Mouse (Mus musculus) left cerebral cortex, postnatal 36 days (tissue): ENCODE measurements around the gene Tmtc1. TPM values are rescaled to one million over a fixed set of nuclear protein-coding genes. Genes with fewer than 3 reads are reported as not detected.

ENCODE experiments used
- DNase-seq, 2 experiments: peaks; one replicate each; pipeline ENCODE4 v3.0.0; 2021 to 2022; ENCODE audit warnings: low spot score in 2 of 2, mixed read lengths in 1 of 2
- intact Hi-C: fragments of 180-260 bp; cut with DNase I; formaldehyde crosslinking; loops from one replicate; pipeline ENCODE4 v1.15.1; 2025
- total RNA-seq, 2 experiments: library from RNA; stranded (reverse); gene quantifications; 2 replicates each; pipeline ENCODE4 v1.2.3; 2021

Gene Tmtc1
- total RNA-seq, 2 experiments from 2014 or later, result 53.3 to 57.4 TPM

DNA sequence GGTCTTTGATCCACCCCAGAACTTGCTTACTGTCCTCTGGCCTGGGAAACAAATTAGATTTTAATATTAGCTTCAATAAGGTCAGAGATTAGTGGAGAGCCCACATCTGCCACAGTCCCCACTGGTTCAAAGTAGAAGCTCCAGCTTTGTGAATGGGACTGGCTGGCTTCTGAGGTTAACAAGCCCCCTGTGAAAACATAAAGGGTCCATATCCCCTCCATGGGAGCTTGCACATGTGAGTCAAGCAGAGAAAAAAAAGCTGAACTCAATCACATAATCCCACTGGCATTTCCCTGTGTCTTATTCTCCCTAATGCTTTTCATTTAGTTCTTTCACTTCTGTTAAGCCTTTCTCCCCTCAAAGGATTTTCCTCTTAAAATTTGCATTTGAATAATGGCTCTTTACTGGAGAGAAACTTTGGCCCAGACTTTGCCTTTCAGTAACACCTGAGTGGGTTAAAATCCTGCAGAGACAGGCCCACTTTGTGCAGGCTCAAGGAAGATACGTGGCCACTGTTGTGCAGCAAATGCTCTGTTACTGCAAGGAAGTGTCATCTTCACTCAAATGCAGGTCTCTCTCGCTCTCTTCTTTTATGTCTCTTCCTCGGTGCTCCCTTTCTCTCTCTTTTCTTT, 105.7 kb downstream of the Tmtc1 start:
- intact Hi-C loops, result no loop called here
- DNase-seq, result no peak

GRCm38 (mm10) chr6:148336290-148336955, 107.8 kb downstream of the Tmtc1 start:
- DNase-seq, result no peak
- intact Hi-C loops, result no loop called here

DNA sequence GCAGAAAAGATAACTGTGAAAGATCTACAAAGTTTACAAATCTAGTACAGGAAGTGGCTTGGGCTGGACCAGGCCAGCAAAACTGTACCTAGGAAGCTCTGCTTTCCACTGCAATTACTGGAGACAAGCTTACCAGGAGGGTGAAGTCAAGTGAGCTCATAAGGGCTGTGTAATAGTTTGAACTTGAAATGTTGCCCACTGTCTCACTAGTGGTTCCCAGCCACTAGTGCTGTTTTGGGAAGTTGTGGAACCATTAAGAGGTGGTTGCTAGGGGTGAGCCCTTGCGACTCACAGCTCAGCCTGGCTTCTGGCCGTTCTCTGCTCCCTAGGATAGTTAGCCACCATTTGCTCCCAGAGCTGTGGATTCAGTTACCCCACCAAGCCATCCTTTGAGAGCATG, 112.3 kb downstream of the Tmtc1 start:
- DNase-seq, result no peak
- intact Hi-C loops, result no loop called here

DNA sequence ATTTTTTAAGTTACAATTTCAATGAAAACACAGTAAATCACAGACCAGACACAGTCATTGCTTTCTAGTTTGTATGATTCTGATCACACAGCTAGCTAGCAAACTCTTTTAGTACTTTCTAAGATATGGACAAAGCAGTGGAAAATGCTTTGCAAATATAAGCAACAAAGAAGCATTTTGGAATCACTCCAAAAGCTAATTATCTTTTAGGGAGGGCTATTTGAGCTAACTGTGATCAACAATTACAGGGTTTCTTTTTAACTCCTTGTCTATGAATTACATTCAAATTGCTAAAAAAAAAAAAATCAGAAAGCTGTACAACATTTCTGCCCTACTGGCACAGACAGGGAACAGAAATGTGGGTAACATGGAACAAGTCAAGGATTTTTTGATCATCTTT, 114.2 kb downstream of the Tmtc1 start:
- no peak for DNase-seq
- intact Hi-C loops, result no loop called here

DNA sequence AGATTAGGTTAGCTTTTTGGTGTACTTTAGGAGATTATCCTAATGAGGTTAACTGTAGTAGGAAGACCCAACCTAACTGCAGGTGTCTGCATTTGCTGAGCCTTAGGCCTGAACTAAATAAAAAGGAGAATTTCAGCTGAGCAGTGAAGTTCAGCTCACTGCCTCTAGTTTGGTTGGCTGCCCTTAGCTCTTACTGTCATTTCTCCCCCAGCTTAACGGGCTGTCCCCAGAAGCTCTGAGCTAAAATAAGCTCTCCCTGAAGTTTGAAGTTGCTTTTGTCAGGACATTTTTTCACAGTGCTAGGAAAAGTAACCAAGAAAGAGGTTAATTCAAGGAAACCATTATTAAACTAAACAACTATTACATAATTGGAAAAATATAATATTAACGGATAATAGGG, 115.3 kb downstream of the Tmtc1 start:
- DNase-seq, result no peak

DNA sequence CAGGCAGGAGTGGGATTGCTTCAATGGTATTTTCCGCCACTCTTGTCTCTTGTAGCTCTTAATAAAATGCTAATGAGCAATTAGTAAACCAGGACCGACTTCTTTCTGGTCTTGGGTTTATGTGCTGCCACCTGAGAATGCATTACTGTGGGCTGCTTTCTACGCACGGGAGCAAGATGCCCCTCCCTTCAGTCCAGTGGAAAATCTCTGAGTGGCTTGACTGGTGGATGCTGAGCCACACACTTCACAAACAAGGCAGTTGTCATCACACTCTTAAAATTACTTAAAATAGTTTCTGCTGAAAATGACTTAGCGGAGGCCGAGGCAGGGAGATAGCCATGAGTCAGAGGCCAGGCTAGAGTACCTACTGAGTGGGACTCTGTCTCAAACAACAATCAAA, 116.1 kb downstream of the Tmtc1 start:
- intact Hi-C loops, result no loop called here

More for the DNA sequence above, 115.3 kb downstream of the Tmtc1 start:
- intact Hi-C loops, result no loop called here

DNA sequence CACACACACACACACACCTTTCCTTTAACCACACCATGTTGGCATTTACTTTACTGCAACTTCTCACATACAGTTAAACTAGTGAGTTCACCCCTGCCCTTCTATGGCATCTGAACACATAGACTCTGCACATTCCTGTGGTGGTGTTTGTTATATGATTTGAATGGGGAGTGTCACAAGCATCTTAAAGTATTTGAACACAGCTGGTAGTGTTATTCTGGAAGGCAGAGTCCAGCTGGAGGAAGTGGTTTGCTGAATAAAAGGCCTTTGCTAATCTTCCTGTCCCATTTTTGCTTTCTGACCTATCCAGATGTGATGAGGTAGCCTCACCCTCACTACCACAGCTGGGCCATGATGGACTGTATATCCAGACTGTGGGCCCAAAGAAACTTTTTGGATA, 125.5 kb downstream of the Tmtc1 start:
- DNase-seq, result no peak
- intact Hi-C loops, result no loop called here

More for the DNA sequence above, 116.1 kb downstream of the Tmtc1 start:
- no peak for DNase-seq

GRCm38 (mm10) chr6:148315571-148316080, 128.6 kb downstream of the Tmtc1 start:
- intact Hi-C loops, result no loop called here

GRCm38 (mm10) chr6:148315106-148315505, 129.1 kb downstream of the Tmtc1 start:
- intact Hi-C loops, result no loop called here

More at GRCm38 (mm10) chr6:148315571-148316080, 128.6 kb downstream of the Tmtc1 start:
- no peak for DNase-seq

GRCm38 (mm10) chr6:148310981-148311380, 133.2 kb downstream of the Tmtc1 start:
- no peak for DNase-seq
- intact Hi-C loops, result no loop called here

More at GRCm38 (mm10) chr6:148315106-148315505, 129.1 kb downstream of the Tmtc1 start:
- DNase-seq, result no peak

GRCm38 (mm10) chr6:148305821-148306220, 138.4 kb downstream of the Tmtc1 start:
- intact Hi-C loops, result no loop called here
- no peak for DNase-seq

DNA sequence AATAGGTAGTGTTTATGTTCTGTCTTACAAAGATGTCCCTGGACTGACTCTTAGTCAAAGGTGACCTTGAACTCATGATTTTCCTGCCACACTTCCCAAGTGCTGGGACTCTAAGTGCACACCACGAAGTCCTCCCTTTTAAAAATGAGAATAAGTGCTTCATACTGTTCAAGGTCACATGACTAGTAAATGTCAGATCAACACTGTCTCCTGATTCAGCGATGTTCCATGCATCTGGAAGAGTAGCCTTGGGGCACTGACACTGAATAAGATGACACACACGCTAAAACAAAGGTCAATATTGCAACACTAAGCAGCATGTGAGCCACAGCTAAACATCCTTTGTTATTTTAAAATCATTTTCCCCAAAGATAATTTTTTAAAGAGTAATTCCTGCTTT, 139.0 kb downstream of the Tmtc1 start:
- intact Hi-C loops, result no loop called here
- no peak for DNase-seq

DNA sequence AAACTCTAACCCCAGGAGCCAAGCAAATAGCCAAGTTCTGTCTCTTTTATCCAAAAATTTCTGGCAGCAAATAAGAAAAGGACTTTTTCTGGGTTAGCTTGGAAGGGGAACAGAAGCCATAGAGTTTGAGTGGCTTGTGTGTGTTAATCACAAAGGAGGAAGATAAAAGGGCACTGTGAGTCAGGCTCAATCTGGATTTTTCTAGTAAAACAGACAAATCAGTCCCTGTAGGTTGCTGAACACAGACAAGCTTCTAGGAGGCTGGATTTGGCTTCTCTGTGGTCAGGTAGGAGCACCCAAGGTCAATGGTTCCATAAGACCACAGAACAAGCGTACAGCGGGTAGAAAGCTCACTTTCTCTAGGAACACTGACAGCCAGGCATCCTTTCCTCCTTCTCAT, 141.9 kb downstream of the Tmtc1 start:
- no peak for DNase-seq
- intact Hi-C loops, result no loop called here

- no peak for DNase-seq
- intact Hi-C loops, result no loop called here
Observed at GRCm38 (mm10) chr6:148297086-148297485, 147.1 kb downstream of the Tmtc1 start.

- intact Hi-C loops, result no loop called here
- DNase-seq, result no peak
Observed at GRCm38 (mm10) chr6:148296418-148296817, 147.8 kb downstream of the Tmtc1 start.

GRCm38 (mm10) chr6:148294506-148294905, 149.7 kb downstream of the Tmtc1 start:
- no peak for DNase-seq
- intact Hi-C loops, result no loop called here

- DNase-seq, result no peak
- intact Hi-C loops, result no loop called here
Observed at GRCm38 (mm10) chr6:148290865-148291264, 153.3 kb downstream of the Tmtc1 start.

DNA sequence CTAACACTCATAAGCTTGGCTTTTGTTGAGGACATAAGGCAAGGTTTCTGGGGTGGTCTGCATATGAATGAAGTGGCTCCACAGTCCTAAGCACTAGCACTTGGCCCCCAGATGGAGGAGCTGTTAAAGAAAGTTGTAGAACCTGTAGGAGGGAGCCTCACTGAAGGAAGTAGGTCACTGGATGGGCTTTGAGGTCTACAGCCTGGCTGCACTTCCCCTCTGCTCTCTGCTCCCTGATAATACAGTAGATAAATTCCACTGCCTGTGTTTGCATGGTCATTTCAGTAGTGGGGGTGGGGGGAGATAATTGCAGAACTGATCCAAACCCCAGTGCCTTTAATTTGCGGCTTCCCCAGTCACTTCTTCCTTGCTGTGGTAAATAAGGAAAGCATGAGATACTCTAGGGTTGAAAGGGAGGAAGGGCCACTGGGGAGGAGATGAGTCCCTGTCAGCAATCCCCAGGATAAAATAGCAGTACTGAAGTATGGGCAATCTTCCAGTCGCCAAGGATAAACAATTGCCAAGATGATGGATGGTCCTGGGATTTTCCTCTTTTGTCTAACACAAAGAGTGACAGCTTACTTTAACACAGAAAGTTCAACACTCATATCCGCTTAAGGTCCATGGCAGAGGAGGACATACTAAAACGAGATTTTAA, 160.8 kb downstream of the Tmtc1 start:
- no peak for DNase-seq
- intact Hi-C loops, result no loop called here

DNA sequence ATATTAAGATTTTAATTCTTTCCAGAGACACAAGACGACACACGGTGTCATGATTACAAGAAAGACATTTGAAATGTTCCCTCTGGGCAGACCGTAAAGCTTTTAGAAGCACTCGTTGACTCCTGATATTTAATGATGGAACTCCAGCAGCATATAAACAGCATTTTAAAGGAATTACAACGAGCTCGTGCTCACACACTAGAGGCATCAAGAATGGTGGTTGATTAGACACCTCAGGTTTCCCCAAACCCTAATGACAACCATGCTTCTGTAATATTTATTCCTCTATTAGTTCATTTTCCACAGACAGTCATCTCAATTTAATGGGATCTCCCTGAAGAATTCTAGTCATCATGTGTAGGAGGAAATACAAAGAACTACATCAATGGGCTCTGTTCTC, 164.9 kb downstream of the Tmtc1 start:
- intact Hi-C loops, result no loop called here
- DNase-seq, result no peak

GRCm38 (mm10) chr6:148276418-148276817, 167.8 kb downstream of the Tmtc1 start:
- DNase-seq, result no peak
- intact Hi-C loops, result no loop called here

DNA sequence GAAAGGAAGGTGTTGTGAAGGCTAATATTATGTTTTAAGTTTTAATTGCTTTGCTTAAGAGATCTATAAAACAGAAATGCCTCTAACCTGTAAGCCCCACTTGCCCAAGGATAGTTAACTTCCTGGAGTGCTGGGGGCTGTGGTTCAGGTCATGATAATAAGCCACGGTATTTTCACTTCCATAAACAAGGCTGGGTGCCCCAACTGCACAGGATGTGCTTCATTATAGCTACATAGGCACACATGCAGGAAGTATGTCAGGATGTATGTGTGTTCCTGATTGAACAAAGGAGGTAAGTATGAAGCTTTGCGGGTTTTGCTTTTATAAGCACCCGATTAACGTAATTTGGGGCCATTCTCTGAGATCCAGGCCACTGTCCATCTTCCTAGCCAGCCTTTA, 169.1 kb downstream of the Tmtc1 start:
- intact Hi-C loops, result no loop called here
- DNase-seq, result no peak
